Mouse (Mus musculus) cerebellum, postnatal 36 days (tissue): ENCODE results near the gene Ripk4.
A peak's percentile ranks its signal among the peaks of the same experiment; 100 is the strongest.

ENCODE experiments used
- DNase-seq, 2 experiments: peaks; one replicate each; pipeline ENCODE4 v3.0.0; 2021 to 2022; ENCODE audit warnings: mixed read lengths in 2 of 2

Gene Ripk4

DNA sequence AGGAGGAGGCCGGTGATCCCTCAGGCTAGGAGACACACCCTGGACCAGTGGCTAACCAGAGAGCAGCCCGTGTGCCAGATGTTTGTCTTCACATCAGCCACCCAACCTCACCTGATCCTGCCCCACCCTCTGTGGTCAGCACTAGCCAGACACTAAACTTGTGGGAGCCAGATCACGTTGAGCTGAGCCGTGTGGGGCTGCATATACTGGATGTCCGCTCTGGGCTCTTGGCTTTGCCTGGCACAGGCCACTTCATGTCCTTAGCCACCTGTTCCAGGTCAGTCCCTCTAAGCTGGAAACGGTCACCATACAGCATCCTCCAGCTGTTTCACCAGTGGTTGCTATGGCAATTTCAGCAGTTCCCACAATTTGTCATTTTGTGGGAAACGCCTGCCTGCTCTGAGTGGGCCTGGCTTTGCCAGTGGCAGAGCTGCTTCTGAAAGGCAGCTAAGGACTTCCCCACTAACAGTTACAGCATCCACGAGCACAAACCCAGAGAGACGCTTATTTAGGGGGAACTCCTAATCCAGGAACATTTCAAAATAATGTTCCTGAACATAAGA, 28.7 kb downstream of the Ripk4 start:
- DNase-seq: no peak

- DNase-seq: no peak
These were observed 30.0 kb downstream of the Ripk4 start for GRCm38 (mm10) chr16:97733599-97733998.

DNA sequence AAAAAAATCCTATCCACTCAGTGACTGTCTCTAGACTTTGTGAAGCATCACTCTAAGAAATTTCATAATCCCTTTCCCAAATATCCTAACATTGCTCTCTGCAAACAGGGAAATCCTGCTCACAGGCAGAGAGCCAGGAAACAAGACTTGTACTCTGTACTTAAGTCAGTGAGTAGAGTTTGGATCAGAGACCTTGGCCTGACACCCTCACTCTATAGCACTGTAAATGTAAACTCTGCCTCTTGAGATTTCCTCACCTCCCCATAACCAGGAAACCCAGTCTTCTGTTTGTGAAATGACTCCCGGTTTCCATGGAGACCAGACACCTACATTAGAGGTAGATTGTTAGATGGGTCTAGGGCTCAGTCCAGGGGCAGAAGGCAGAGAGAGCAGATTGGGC, 33.3 kb downstream of the Ripk4 start:
- no peak for DNase-seq

GRCm38 (mm10) chr16:97726436-97726835, 37.2 kb downstream of the Ripk4 start:
- DNase-seq: no peak

DNA sequence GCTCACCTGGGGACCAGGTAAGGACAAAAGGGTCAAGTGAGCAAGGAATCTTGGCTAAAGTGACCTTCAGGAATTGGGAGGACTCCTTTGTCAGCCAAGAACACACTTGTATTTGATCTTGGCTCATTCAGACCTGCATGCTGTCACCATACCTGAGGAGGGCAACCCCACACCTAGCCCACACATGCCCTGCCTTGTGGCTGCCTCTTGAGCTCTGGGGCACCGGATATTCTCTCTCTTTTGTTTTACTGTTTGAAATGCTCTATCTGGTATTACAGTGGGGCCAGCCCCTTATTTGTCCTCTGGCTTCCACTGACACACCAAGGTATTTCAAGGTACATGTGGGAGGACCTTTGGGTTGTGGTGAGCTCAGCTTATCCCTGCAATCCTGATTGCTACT, 43.5 kb downstream of the Ripk4 start:
- no peak for DNase-seq

DNA sequence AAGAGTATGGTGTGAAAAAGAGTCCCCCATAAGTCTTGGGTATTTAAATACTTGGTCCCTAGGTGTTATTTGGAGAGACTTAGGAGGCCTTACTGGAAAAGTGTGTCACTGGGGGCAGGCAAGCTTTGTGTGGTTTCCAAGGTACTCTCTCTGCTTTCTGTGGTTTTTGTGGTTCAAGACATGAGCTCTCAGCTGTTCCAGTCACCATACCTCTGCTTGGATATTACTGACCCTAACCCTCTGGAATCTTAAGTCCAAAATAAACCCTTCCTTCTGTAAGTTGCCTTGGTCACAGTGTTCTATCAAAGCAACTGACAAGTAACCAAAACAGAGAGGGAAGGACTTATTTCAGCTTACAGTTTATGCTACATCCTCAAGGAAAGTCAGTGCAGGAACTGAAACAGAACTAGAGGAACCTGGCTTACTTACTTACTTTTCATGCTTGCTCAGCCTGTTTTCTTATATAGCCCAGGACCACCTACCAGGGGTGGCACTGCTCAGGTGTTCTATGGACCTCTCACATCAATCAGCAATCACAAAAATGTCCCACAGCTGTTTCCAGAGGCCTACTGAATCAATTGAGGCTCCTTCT, 44.1 kb downstream of the Ripk4 start:
- DNase-seq: no peak

- DNase-seq: no peak
These were observed 47.0 kb downstream of the Ripk4 start for GRCm38 (mm10) chr16:97716567-97716966.

- no peak for DNase-seq
These were observed 51.5 kb downstream of the Ripk4 start for GRCm38 (mm10) chr16:97712129-97712528.

GRCm38 (mm10) chr16:97701871-97702270, 61.7 kb downstream of the Ripk4 start:
- peak; percentile 8 to 11 for DNase-seq

DNA sequence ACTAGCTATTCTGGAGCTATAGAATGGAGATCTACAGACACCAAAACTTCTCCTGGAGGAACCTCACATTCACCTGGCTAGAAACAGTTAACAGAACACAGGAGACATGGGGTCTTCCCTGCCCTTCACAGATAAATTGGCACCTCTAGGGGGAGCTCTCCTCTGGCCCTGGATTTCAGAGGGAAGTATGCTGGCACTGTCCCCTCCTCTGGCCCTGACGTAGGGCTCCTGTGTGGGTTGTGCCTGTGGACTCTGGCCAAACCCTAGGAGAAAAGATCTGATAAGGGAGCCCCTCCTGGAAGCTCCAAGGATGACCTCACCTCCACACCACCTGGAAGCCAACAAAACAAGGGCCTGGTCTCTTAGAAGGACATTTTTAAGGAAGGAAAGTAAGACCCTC, 65.8 kb downstream of the Ripk4 start:
- DNase-seq: no peak

GRCm38 (mm10) chr16:97695709-97696108, 67.9 kb downstream of the Ripk4 start:
- no peak for DNase-seq
